Mouse (Mus musculus): ENCODE measurements around the gene Tmem262. TPM values are rescaled to one million over a fixed set of nuclear protein-coding genes. Genes with fewer than 3 reads are reported as not detected.

The Tmem262 gene
- total RNA-seq, 2 experiments from 2014 or later = not detected

GRCm38 (mm10) chr19:6058966-6059365, 20.9 kb upstream of the Tmem262 start:
- no peak for DNase-seq (ENCODE audit: low spot score in 2 of 2)

GRCm38 (mm10) chr19:6061021-6061533, 18.8 kb upstream of the Tmem262 start, which contains the start of gene Znhit2:
TSS of gene Znhit2 (plus strand) at chr19:6061192.
- DNase-seq (ENCODE audit: low spot score in 2 of 2) = peak; percentile 74 to 87

GRCm38 (mm10) chr19:6061641-6062302, 18.1 kb upstream of the Tmem262 start:
- no peak for DNase-seq (ENCODE audit: low spot score in 2 of 2)

GRCm38 (mm10) chr19:6062418-6062817, 17.4 kb upstream of the Tmem262 start:
- no peak for DNase-seq (ENCODE audit: low spot score in 2 of 2)

- DNase-seq (ENCODE audit: low spot score in 2 of 2) = no peak
Measured at GRCm38 (mm10) chr19:6063081-6063480, 16.8 kb upstream of the Tmem262 start.

- DNase-seq (ENCODE audit: low spot score in 2 of 2) = no peak
Measured at GRCm38 (mm10) chr19:6066571-6066970, 13.3 kb upstream of the Tmem262 start.

GRCm38 (mm10) chr19:6067011-6067723, 12.7 kb upstream of the Tmem262 start:
- DNase-seq (ENCODE audit: low spot score in 2 of 2) = peak; percentile 54 to 72

GRCm38 (mm10) chr19:6067724-6068415, 12.0 kb upstream of the Tmem262 start, which contains the start of gene Tm7sf2:
TSS of gene Tm7sf2 (minus strand) at chr19:6068373.
- peak; percentile 83 to 93 for DNase-seq (ENCODE audit: low spot score in 2 of 2)

GRCm38 (mm10) chr19:6068951-6069350, 10.9 kb upstream of the Tmem262 start:
- DNase-seq (ENCODE audit: low spot score in 2 of 2) = no peak

- no peak for DNase-seq (ENCODE audit: low spot score in 2 of 2)
Measured at GRCm38 (mm10) chr19:6069851-6070250, 10.0 kb upstream of the Tmem262 start.

GRCm38 (mm10) chr19:6070571-6071250, 9.1 kb upstream of the Tmem262 start:
- no peak for DNase-seq (ENCODE audit: low spot score in 2 of 2)

GRCm38 (mm10) chr19:6071261-6071660, 8.6 kb upstream of the Tmem262 start:
- no peak for DNase-seq (ENCODE audit: low spot score in 2 of 2)

GRCm38 (mm10) chr19:6073889-6074288, 5.9 kb upstream of the Tmem262 start:
- DNase-seq (ENCODE audit: low spot score in 2 of 2) = no peak

- peak; percentile 62 to 67 for DNase-seq (ENCODE audit: low spot score in 2 of 2)
Measured at GRCm38 (mm10) chr19:6076564-6077393, 3.1 kb upstream of the Tmem262 start, which contains the start of gene Vps51. TSS of gene Vps51 (minus strand) at chr19:6077231.

- no peak for DNase-seq (ENCODE audit: low spot score in 2 of 2)
Measured at GRCm38 (mm10) chr19:6082156-6082555, 2.3 kb downstream of the Tmem262 start, which contains the start of gene Gm28374. TSS of gene Gm28374 (minus strand) at chr19:6082256.

GRCm38 (mm10) chr19:6084478-6085248, 4.8 kb downstream of the Tmem262 start, which contains the start of the genes Zfpl1 and Cdca5:
TSS of gene Zfpl1 (minus strand) at chr19:6084956.
TSS of gene Cdca5 (plus strand) at chr19:6084983.
- peak; percentile 83 to 89 for DNase-seq (ENCODE audit: low spot score in 2 of 2)

GRCm38 (mm10) chr19:6085417-6085879, 5.6 kb downstream of the Tmem262 start:
- peak in 1 of 2 experiments; percentile 32 for DNase-seq (ENCODE audit: low spot score in 2 of 2)

GRCm38 (mm10) chr19:6088841-6089240, 9.0 kb downstream of the Tmem262 start:
- no peak for DNase-seq (ENCODE audit: low spot score in 2 of 2)

- no peak for DNase-seq (ENCODE audit: low spot score in 2 of 2)
Measured at GRCm38 (mm10) chr19:6094119-6094518, 14.3 kb downstream of the Tmem262 start, which contains the start of gene AC131692.1. TSS of gene AC131692.1 (plus strand) at chr19:6094419.

All from adrenal gland, postnatal 4 days (tissue).